Mouse (Mus musculus) sigmoid colon, adult 10 weeks (tissue): Measurements from ENCODE around the gene Fhit. TPM values are rescaled to one million over a fixed set of nuclear protein-coding genes. Genes with fewer than 3 reads are reported as not detected.

Experiments
- polyA plus RNA-seq: library from polyadenylated mRNA; stranded (reverse); fragments of 350-450 nt; fragmentation: Illumina TruSeq; extraction: RNeasy Lipid Tissue Mini Kit (QIAGEN cat#74804); gene quantifications from one replicate; pipeline ENCODE4 v1.2.3, GENCODE M21; 2014; ENCODE audit warnings: low read depth, low replicate concordance

Fhit gene
- polyA plus RNA-seq = 8.0 TPM

GRCm38 (mm10) chr14:11161751-11162231 lies at the start of gene Fhit:
Fhit (minus strand) TSS chr14:11162035.

Other genes with a start within 250 kb of the Fhit start
- 1.8 TPM for gene Gm3839, start 194.7 kb upstream of the Fhit start, polyA plus RNA-seq